12 mouse cellular contexts compared by ENCODE assay signal in genomic region chr1:166137244-166137938, GRCm38 (mm10). TPM values are rescaled to one million over a fixed set of nuclear protein-coding genes. Genes with fewer than 3 reads are reported as not detected.
DNase-seq lines count a peak whose midpoint lies in the region; ATAC-seq lines count a peak whose summit lies in the region.
"Had no signal": no experiment of that assay in that cellular context is flagged by ENCODE, and none has a peak within 500 bp of the region (broad histone marks: within the 10 kb centered on the region; RNA-seq: fewer than 3 reads in every experiment).

No protein-coding gene starts in this region.

- 0 out of 2 replicates have a peak, but pooled peaks have one; percentile 18 for ATAC-seq in kidney, embryonic 14.5 days (ENCODE audit: low FRiP score, low TSS enrichment)
- peak; percentile 82 for ATAC-seq in intestine, embryonic 15.5 days
- ATAC-seq: hindbrain, embryonic 16.5 days had no signal

- H3K9ac ChIP-seq in kidney, embryonic 14.5 days (ENCODE audit: low read depth, low read length): no peak overlapping the region
- H3K9ac ChIP-seq in intestine, embryonic 15.5 days: no peak overlapping the region; the same call in 1 of the 2 replicates

- no peak overlapping the region for H3K27ac ChIP-seq in kidney, embryonic 14.5 days (ENCODE audit: low read depth, low read length)
- peak overlapping the region; percentile 32; the same call in 1 of the 2 replicates for H3K27ac ChIP-seq in intestine, embryonic 15.5 days
- H3K27ac ChIP-seq in forebrain, embryonic 10.5 days: no peak overlapping the region

- peaks cover 11% of the 10 kb centered on the region for H3K4me1 ChIP-seq in kidney, embryonic 14.5 days (ENCODE audit: control insufficient read depth, insufficient read depth, low read length)
- peaks cover 12% of the 10 kb centered on the region for H3K4me1 ChIP-seq in intestine, embryonic 15.5 days (replicated peaks)
- peaks cover 36% of the 10 kb centered on the region for H3K4me1 ChIP-seq in forebrain, embryonic 10.5 days

- WGBS in kidney, embryonic 14.5 days: 49% methylated on average over 7 of the region's 7 CpGs
- 48% methylated on average over 7 of the region's 7 CpGs for WGBS in intestine, embryonic 15.5 days
- 83% methylated on average over 7 of the region's 7 CpGs for WGBS in forebrain, embryonic 10.5 days

- H3K27me3 ChIP-seq in kidney, embryonic 14.5 days (ENCODE audit: control insufficient read depth, insufficient read depth, low read length): no peaks in the 10 kb centered on the region
- H3K27me3 ChIP-seq in intestine, embryonic 15.5 days (replicated peaks): no peaks in the 10 kb centered on the region
- H3K27me3 ChIP-seq in forebrain, embryonic 10.5 days (ENCODE audit: poor library complexity, severe bottlenecking): peaks cover 4% of the 10 kb centered on the region; the same call in 1 of the 2 replicates

- no peak overlapping the region for H3K4me2 ChIP-seq in kidney, embryonic 14.5 days (replicated peaks; ENCODE audit: low read depth, low read length)
- peak overlapping the region; percentile 28 for H3K4me2 ChIP-seq in intestine, embryonic 15.5 days (replicated peaks)
- H3K4me2 ChIP-seq: midbrain, embryonic 11.5 days had no signal

- H3K4me3 ChIP-seq in kidney, embryonic 14.5 days (ENCODE audit: low read length): no peak overlapping the region
- H3K4me3 ChIP-seq in intestine, embryonic 15.5 days (replicated peaks): no peak overlapping the region
- H3K4me3 ChIP-seq in forebrain, embryonic 10.5 days: no peak overlapping the region

- no peaks in the 10 kb centered on the region for H3K9me3 ChIP-seq in kidney, embryonic 14.5 days (ENCODE audit: control insufficient read depth, low read length)
- no peaks in the 10 kb centered on the region for H3K9me3 ChIP-seq in intestine, embryonic 15.5 days
- no peaks in the 10 kb centered on the region for H3K9me3 ChIP-seq in forebrain, embryonic 10.5 days
- H3K9me3 ChIP-seq: G1E had no signal

- no peaks in the 10 kb centered on the region for H3K36me3 ChIP-seq in kidney, embryonic 14.5 days (ENCODE audit: control insufficient read depth, insufficient read depth, low read length)
- no peaks in the 10 kb centered on the region for H3K36me3 ChIP-seq in intestine, embryonic 15.5 days
- H3K36me3 ChIP-seq in forebrain, embryonic 10.5 days (replicated peaks): no peaks in the 10 kb centered on the region
- H3K36me3 ChIP-seq: G1E had no signal

- DNase-seq in kidney, postnatal 14 days: no peak
- DNase-seq in NIH3T3 (ENCODE audit: low read depth): peak; percentile 51
- peak; percentile 49 to 69 for DNase-seq in natural killer cell, adult 2 months (ENCODE audit: low spot score in 2 of 2)
- no peak for DNase-seq in ovary, postnatal 14 days (ENCODE audit: low spot score)
- DNase-seq in thymus, postnatal 4 days: no peak
- no peak for DNase-seq in forebrain, embryonic 10.5 days (ENCODE audit: extremely low spot score, low spot score)
- DNase-seq: right cerebral cortex, postnatal 14 days had no signal

RNA-seq across cellular contexts. Expression of gene Gpa33, which starts 7.4 kb away (rescaled TPM):
- 0.55 and 0.74 TPM in 2 replicates for polyA plus RNA-seq in kidney, embryonic 14.5 days (2014; fragmentation: Nextera tagmentation; extraction: Ambion mirVana)
- polyA plus RNA-seq in intestine, embryonic 15.5 days (2015; fragmentation: Nextera tagmentation; extraction: Ambion mirVana): 59.8 and 60.2 TPM in 2 replicates
- 0.17 TPM in 1 of 2 replicates, not detected in the other for polyA plus RNA-seq in forebrain, embryonic 10.5 days (2016; fragmentation: Nextera tagmentation; extraction: Ambion mirVana)
- polyA plus RNA-seq: G1E; hindbrain, embryonic 16.5 days had no signal

RNA-seq across cellular contexts. Expression of gene Dusp27, which starts 9.7 kb away (rescaled TPM):
- polyA plus RNA-seq in kidney, embryonic 14.5 days (2014; fragmentation: Nextera tagmentation; extraction: Ambion mirVana): 0.20 and 0.39 TPM in 2 replicates
- polyA plus RNA-seq in intestine, embryonic 15.5 days (2015; fragmentation: Nextera tagmentation; extraction: Ambion mirVana): 1.8 TPM in 2 replicates
- polyA plus RNA-seq in forebrain, embryonic 10.5 days (2016; fragmentation: Nextera tagmentation; extraction: Ambion mirVana): 1.5 and 1.9 TPM in 2 replicates
- polyA plus RNA-seq: G1E had no signal

Comparison
In these comparisons a context has a peak if more than half of its experiments do, and no peak if none do; other contexts are left out.
1. DNase-seq: peak in NIH3T3 (single experiment) and natural killer cell, adult 2 months (2 of 2); none in kidney, postnatal 14 days (single experiment), ovary, postnatal 14 days (single experiment), thymus, postnatal 4 days (single experiment) and forebrain, embryonic 10.5 days (single experiment).
2. RNA of gene Gpa33, which starts 7.4 kb away (polyA plus RNA-seq): 59.8 to 60.2 TPM in intestine, embryonic 15.5 days; 0.55 to 0.74 TPM in kidney, embryonic 14.5 days and 0.17 TPM in forebrain, embryonic 10.5 days; every median in the first group is over 10 times any median in the second.